Mouse (Mus musculus) gastrocnemius, adult 2 months (tissue): Measurements from ENCODE around the gene Gtf2f2. TPM values are rescaled to one million over a fixed set of nuclear protein-coding genes. Genes with fewer than 3 reads are reported as not detected.
"Not testable (repeated sequence)": the region's sequence is repeated elsewhere in the genome, so short reads cannot be mapped to it uniquely, and the experiment has no call there.

Experiments
- DNase-seq: peaks from one replicate; pipeline ENCODE4 v3.0.0; 2022
- H3K27ac ChIP-seq: fragments of 200-600 bp; 2 replicates; pipeline ENCODE4 v1.8.1; 2022; ENCODE audit warnings: mild to moderate bottlenecking
- H3K4me3 ChIP-seq: fragments of 200-600 bp; 2 replicates; pipeline ENCODE4 v1.8.1; 2022; ENCODE audit warnings: mild to moderate bottlenecking, moderate library complexity
- CTCF ChIP-seq: fragments of 200-600 bp; IDR thresholded peaks from 2 replicates; pipeline ENCODE4 v1.8.1; 2022; ENCODE audit warnings: antibody characterized with exemption, mild to moderate bottlenecking, moderate library complexity
- intact Hi-C: fragments of 180-260 bp; cut with DNase I; formaldehyde crosslinking; loops from one replicate; pipeline ENCODE4 v1.15.1; 2025
- total RNA-seq, 2 experiments: library from RNA; stranded (reverse); gene quantifications; 2 replicates each; pipeline ENCODE4 v1.2.3; 2021

Gtf2f2 gene
- total RNA-seq, 2 experiments from 2014 or later = 11.2 to 14.8 TPM

- intact Hi-C loops = no loop called here
- TF ChIP-seq CTCF = no peak
- DNase-seq = no peak
- Histone ChIP-seq H3K27ac (no peak overlapping the region), H3K4me3 (no peak overlapping the region)
Observed at GRCm38 (mm10) chr14:75937714-75938113, 73.0 kb downstream of the Gtf2f2 start.

- intact Hi-C loops = no loop called here
- peak; percentile 43 for TF ChIP-seq CTCF
- no peak for DNase-seq
- no peak overlapping the region for H3K27ac ChIP-seq
- no peak overlapping the region for H3K4me3 ChIP-seq
Observed at GRCm38 (mm10) chr14:75934359-75934758, 76.3 kb downstream of the Gtf2f2 start.

GRCm38 (mm10) chr14:75931266-75931665 is 79.4 kb downstream of the Gtf2f2 start:
- DNase-seq = peak; percentile 27
- Histone ChIP-seq H3K27ac (no peak overlapping the region), H3K4me3 (no peak overlapping the region)
- intact Hi-C loops = no loop called here
- no peak for TF ChIP-seq CTCF

- intact Hi-C loops, H3K27ac ChIP-seq, H3K4me3 ChIP-seq, DNase-seq: not testable (repeated sequence)
Observed at GRCm38 (mm10) chr14:75929713-75930112, 81.0 kb downstream of the Gtf2f2 start.

- no peak for TF ChIP-seq CTCF
- intact Hi-C loops = no loop called here
- Histone ChIP-seq H3K27ac (no peak overlapping the region), H3K4me3 (no peak overlapping the region)
- no peak for DNase-seq
Observed at GRCm38 (mm10) chr14:75923314-75924052, 87.2 kb downstream of the Gtf2f2 start.

- no peak overlapping the region for H3K27ac ChIP-seq
- intact Hi-C loops = no loop called here
- no peak for DNase-seq
- H3K4me3 ChIP-seq = no peak overlapping the region
- TF ChIP-seq CTCF = no peak
Observed at GRCm38 (mm10) chr14:75912665-75913064, 98.0 kb downstream of the Gtf2f2 start.

DNA sequence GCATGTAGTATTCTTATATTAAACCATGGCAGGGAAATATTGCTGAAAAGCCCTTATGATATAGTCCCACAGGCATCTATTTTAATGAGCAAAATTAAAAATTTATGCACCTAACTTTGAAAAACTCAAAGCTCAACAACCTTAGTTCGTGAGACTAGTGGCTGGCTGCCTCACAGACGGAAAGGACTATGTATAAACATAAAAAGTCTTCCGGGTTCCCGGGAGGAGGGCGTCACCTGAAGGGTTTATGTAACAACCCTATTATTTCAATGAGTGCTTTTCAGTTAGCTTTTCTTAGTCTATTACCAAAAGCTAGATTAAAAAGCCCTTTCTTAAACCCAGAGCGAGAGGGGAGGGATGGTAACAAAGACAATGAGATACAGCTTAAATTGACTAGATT is 98.7 kb downstream of the Gtf2f2 start:
- no peak for TF ChIP-seq CTCF
- no peak overlapping the region for H3K4me3 ChIP-seq
- H3K27ac ChIP-seq = no peak overlapping the region
- intact Hi-C loops = no loop called here
- no peak for DNase-seq

DNA sequence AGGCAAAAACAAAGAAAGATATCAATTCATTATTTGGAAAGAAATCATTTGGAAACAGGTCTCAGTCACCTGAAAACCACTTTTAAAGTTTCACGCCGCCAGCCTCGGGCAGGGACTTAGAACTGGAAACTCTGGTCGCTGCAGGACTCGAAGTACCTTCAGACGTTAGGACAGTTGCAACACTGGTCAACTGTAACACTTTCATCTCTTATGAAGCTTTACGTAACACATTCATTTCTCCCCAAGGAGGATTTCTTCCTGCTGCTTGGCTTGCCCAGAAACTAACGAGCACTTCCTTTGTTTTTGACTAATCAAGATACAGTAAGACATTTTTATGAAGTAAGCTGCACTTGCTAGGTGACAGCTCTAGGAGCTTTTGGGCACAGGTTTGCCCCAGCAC is 103.7 kb downstream of the Gtf2f2 start:
- intact Hi-C loops = no loop called here
- no peak overlapping the region for H3K27ac ChIP-seq
- H3K4me3 ChIP-seq = no peak overlapping the region
- no peak for DNase-seq
- no peak for TF ChIP-seq CTCF

GRCm38 (mm10) chr14:75904972-75905371 is 105.7 kb downstream of the Gtf2f2 start:
- intact Hi-C loops = no loop called here

DNA sequence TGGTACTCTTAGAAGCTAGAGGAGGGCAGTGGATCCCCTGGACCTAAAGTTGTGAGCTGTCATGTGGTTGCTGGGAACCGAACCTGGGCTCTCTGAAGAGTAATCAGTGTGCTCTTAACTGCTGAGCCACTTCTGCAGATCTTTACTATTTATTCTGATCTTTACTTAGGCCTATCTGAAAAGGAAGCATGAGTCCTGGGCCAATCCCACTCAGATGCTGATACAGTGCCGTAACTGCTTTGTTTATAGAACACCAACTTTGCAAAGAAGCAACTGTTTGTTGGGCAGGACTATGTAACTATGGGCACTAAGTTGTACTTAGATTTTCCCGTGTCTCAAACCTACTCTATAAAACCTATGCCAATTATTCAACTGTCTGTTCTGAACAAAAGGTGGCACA is 107.5 kb downstream of the Gtf2f2 start:
- no peak for DNase-seq
- H3K27ac ChIP-seq = peak overlapping the region; percentile 12; the same call in 1 of the 2 replicates
- H3K4me3 ChIP-seq = no peak overlapping the region
- no peak for TF ChIP-seq CTCF
- intact Hi-C loops = no loop called here

More at GRCm38 (mm10) chr14:75904972-75905371, 105.7 kb downstream of the Gtf2f2 start:
- Histone ChIP-seq H3K4me3 (no peak overlapping the region), H3K27ac (no peak overlapping the region)
- DNase-seq = no peak
- no peak for TF ChIP-seq CTCF

- intact Hi-C loops = no loop called here
- TF ChIP-seq CTCF = no peak
- no peak overlapping the region for H3K27ac ChIP-seq
Observed at GRCm38 (mm10) chr14:75902013-75902412, 108.7 kb downstream of the Gtf2f2 start.

DNA sequence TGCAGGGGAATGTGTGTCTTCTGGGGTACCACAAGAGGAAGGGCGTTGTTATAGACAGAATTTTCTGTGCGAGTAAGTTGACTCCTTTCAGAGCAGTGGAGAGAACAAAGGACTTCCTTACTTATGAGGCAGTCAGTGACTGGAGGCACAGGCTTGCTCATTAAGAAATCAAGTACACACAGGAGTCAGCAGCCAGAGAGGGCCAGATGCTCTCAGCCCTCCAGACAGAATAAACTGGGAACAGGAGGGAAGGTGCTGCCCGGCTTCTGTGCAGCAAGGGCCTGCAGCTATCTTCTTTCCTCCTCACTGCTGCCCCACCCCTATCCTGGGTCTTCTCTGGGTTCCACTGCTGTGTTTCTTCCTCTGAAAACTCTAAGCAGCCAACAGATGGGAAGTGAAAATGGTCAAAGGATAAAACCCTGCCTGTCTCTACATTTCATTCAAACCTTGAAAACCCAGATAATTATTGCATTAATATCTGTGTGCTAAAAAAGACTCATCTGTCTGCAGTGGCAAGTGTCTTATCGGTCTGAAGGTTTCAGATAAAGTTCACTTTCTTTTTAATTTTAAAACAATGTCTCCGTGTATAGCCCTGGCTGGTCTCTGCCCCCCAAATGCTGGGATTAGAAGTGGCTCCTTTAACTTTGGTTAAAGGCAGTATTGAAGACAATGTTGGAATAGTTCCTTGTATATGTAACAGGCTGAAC is 109.7 kb downstream of the Gtf2f2 start:
- intact Hi-C loops = no loop called here
- DNase-seq = no peak
- TF ChIP-seq CTCF = no peak
- no peak overlapping the region for H3K4me3 ChIP-seq
- H3K27ac ChIP-seq = 0 out of 2 replicates have a peak overlapping the region, but pooled peaks have one; percentile 12

More at GRCm38 (mm10) chr14:75902013-75902412, 108.7 kb downstream of the Gtf2f2 start:
- H3K4me3 ChIP-seq = no peak overlapping the region
- no peak for DNase-seq

DNA sequence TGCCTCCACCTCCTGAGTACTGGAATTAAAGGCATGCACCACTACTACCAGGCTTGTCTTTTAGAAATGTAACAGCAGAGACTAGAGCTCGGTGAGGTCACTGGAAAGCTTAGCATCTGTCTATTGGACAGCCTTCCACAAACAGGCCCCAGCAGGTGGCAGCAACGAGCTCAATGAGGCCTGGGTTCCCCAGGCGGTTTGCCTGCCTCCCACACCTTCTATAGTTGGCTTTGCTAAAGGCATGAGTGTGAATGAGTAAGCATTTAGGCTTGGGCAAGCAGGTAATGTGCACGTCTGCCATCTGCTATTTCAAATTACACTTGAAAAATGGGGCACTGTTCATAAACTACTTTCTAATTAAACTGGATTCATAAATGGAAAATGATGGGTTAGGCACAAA is 111.1 kb downstream of the Gtf2f2 start:
- H3K4me3 ChIP-seq = no peak overlapping the region
- intact Hi-C loops = loop anchor here (2.0 kb wide), 1 partner anchor 177 kb away; no protein-coding TSS in a partner anchor
- 0 out of 2 replicates have a peak overlapping the region, but pooled peaks have one; percentile 16 for H3K27ac ChIP-seq
- peak; percentile 81 for DNase-seq
- peak; percentile 80 for TF ChIP-seq CTCF
